Mouse (Mus musculus) neural tube, embryonic 11.5 days (tissue): ENCODE data around the gene Pigq. TPM values are rescaled to one million over a fixed set of nuclear protein-coding genes. Genes with fewer than 3 reads are reported as not detected.

ENCODE experiments used
- ATAC-seq: fragments of 200-750 bp; cut with Nextera tagmentation; 2 replicates; pipeline ENCODE4 v1.8.0; 2017; ENCODE audit warnings: moderate number of reproducible peaks, mild to moderate bottlenecking, moderate TSS enrichment, moderate library complexity; ENCODE audit not compliant: insufficient read depth, low FRiP score, low TSS enrichment
- DNase-seq: peaks from one replicate; pipeline ENCODE4 v3.0.0-alpha.2; 2015; ENCODE audit warnings: low spot score
- H3K27ac ChIP-seq: fragments of 300-500 bp; sonication (generic); 2 replicates; pipeline ENCODE4 v1.5.1; 2014; ENCODE audit warnings: low read depth, mild to moderate bottlenecking, low read length
- H3K27me3 ChIP-seq: fragments of 300-500 bp; sonication (generic); 2 replicates; pipeline ENCODE4 v1.6.1; 2014; ENCODE audit warnings: mild to moderate bottlenecking, low read length, mixed read lengths; ENCODE audit not compliant: control insufficient read depth, insufficient read depth
- H3K36me3 ChIP-seq: fragments of 300-500 bp; sonication (generic); 2 replicates; pipeline ENCODE4 v1.6.1; 2014; ENCODE audit warnings: mild to moderate bottlenecking, low read length, moderate library complexity, mixed read lengths; ENCODE audit not compliant: control insufficient read depth, insufficient read depth
- H3K4me1 ChIP-seq: fragments of 300-500 bp; sonication (generic); 2 replicates; pipeline ENCODE4 v1.6.1; 2014; ENCODE audit warnings: low read length, mixed read lengths; ENCODE audit not compliant: control insufficient read depth, insufficient read depth
- H3K4me2 ChIP-seq: fragments of 300-500 bp; sonication (generic); 2 replicates; pipeline ENCODE4 v1.6.1; 2014; ENCODE audit warnings: low read depth, mild to moderate bottlenecking, moderate library complexity
- H3K4me3 ChIP-seq: fragments of 300-500 bp; sonication (generic); 2 replicates; pipeline ENCODE4 v1.5.1; 2014; ENCODE audit warnings: low read depth, low read length
- H3K9ac ChIP-seq: fragments of 300-500 bp; sonication (generic); 2 replicates; pipeline ENCODE4 v1.6.1; 2014; ENCODE audit warnings: mild to moderate bottlenecking, low read length
- H3K9me3 ChIP-seq: fragments of 300-500 bp; sonication (generic); 2 replicates; pipeline ENCODE4 v1.6.1; 2016; ENCODE audit warnings: low read length; ENCODE audit not compliant: control insufficient read depth
- WGBS: fragments of 180-500 bp; shearing (Covaris S2); extraction: QIAGEN DNeasy Blood & Tissue Kit; methylation state at CpG from one replicate; pipeline ENCODE4 v1.1.7; 2014; 5-methylcytosine and 5-hydroxymethylcytosine counted together
- polyA plus RNA-seq: library from polyadenylated mRNA; unstranded; fragments of >200 nt; fragmentation: Nextera tagmentation; extraction: Ambion mirVana; gene quantifications from 2 replicates; pipeline ENCODE4 v1.2.1, GENCODE M21; 2014

The Pigq gene
- polyA plus RNA-seq, 1 experiment from 2014 or later = 60.9 TPM

- no peak overlapping the region for H3K27ac ChIP-seq
- 41% methylated on average over 4 of the region's 4 CpGs for WGBS
- no peak overlapping the region for H3K4me3 ChIP-seq
- DNase-seq (peak; percentile 33), ATAC-seq (no peak)
- peaks cover 9% of the 10 kb centered on the region; the same call in 1 of the 2 replicates for H3K36me3 ChIP-seq
- peaks cover 25% of the 10 kb centered on the region for H3K4me1 ChIP-seq
- H3K27me3 ChIP-seq = no peaks in the 10 kb centered on the region
- H3K4me2 ChIP-seq = no peak overlapping the region
- no peaks in the 10 kb centered on the region for H3K9me3 ChIP-seq
- no peak overlapping the region for H3K9ac ChIP-seq
Measured at GRCm38 (mm10) chr17:25879261-25879660, 65.5 kb downstream of the Pigq start.

GRCm38 (mm10) chr17:25878611-25879180 lies 66.0 kb downstream of the Pigq start:
- ATAC-seq (no peak), DNase-seq (no peak)
- Histone ChIP-seq H3K27ac (no peak overlapping the region), H3K4me2 (no peak overlapping the region), H3K9me3 (no peaks in the 10 kb centered on the region), H3K4me1 (peaks cover 29% of the 10 kb centered on the region), H3K36me3 (peaks cover 9% of the 10 kb centered on the region; the same call in 1 of the 2 replicates), H3K27me3 (no peaks in the 10 kb centered on the region), H3K4me3 (no peak overlapping the region), H3K9ac (no peak overlapping the region)
- WGBS = 84% methylated on average over 19 of the region's 19 CpGs

GRCm38 (mm10) chr17:25877741-25878610 lies 66.8 kb downstream of the Pigq start:
- no peak overlapping the region for H3K4me2 ChIP-seq
- H3K27me3 ChIP-seq = no peaks in the 10 kb centered on the region
- H3K9ac ChIP-seq = peak overlapping the region; percentile 5; the same call in 1 of the 2 replicates
- DNase-seq (no peak), ATAC-seq (no peak)
- peaks cover 29% of the 10 kb centered on the region for H3K4me1 ChIP-seq
- 93% methylated on average over 32 of the region's 32 CpGs for WGBS
- H3K4me3 ChIP-seq = no peak overlapping the region
- H3K27ac ChIP-seq = no peak overlapping the region
- peaks cover 7% of the 10 kb centered on the region; the same call in 1 of the 2 replicates for H3K36me3 ChIP-seq
- H3K9me3 ChIP-seq = no peaks in the 10 kb centered on the region

GRCm38 (mm10) chr17:25877025-25877424 lies 67.7 kb downstream of the Pigq start:
- H3K36me3 ChIP-seq = peaks cover 7% of the 10 kb centered on the region; the same call in 1 of the 2 replicates
- H3K9ac ChIP-seq = no peak overlapping the region
- no peak overlapping the region for H3K4me2 ChIP-seq
- no peaks in the 10 kb centered on the region for H3K27me3 ChIP-seq
- H3K4me1 ChIP-seq = peaks cover 29% of the 10 kb centered on the region
- no peak overlapping the region for H3K4me3 ChIP-seq
- H3K27ac ChIP-seq = no peak overlapping the region
- WGBS = 92% methylated on average over 3 of the region's 3 CpGs
- DNase-seq = no peak
- no peaks in the 10 kb centered on the region for H3K9me3 ChIP-seq
- ATAC-seq = no peak

Other genes with a start within 250 kb of the Pigq start
- 2.8 and 3.3 TPM in 2 replicates for gene Gng13, start 227.8 kb downstream of the Pigq start, polyA plus RNA-seq
- 20.3 and 22.5 TPM in 2 replicates for gene Chtf18, start 217.5 kb downstream of the Pigq start, polyA plus RNA-seq
- 21.5 and 22.9 TPM in 2 replicates for gene Rpusd1, start 217.3 kb downstream of the Pigq start, polyA plus RNA-seq
- gene Mslnl, start 208.9 kb downstream of the Pigq start, polyA plus RNA-seq = 0.13 TPM in 1 of 2 replicates, not detected in the other
- 0.42 TPM in 1 of 2 replicates, not detected in the other for gene Msln, start 190.6 kb downstream of the Pigq start, polyA plus RNA-seq
- 22.9 and 27.8 TPM in 2 replicates for gene Narfl, start 171.2 kb downstream of the Pigq start, polyA plus RNA-seq
- 74.6 and 77.3 TPM in 2 replicates for gene Haghl, start 159.3 kb downstream of the Pigq start, polyA plus RNA-seq
- 0.15 and 0.34 TPM in 2 replicates for gene Ccdc78, start 158.4 kb downstream of the Pigq start, polyA plus RNA-seq
- 65.7 and 66.6 TPM in 2 replicates for gene Fam173a, start 152.0 kb downstream of the Pigq start, polyA plus RNA-seq
- gene AC134908.4, start 149.3 kb downstream of the Pigq start, polyA plus RNA-seq = 0.78 TPM in 1 of 2 replicates, not detected in the other
- gene Metrn, start 147.8 kb downstream of the Pigq start, polyA plus RNA-seq = 29.4 and 38.8 TPM in 2 replicates
- 13.2 and 14.7 TPM in 2 replicates for gene Fbxl16, start 135.9 kb downstream of the Pigq start, polyA plus RNA-seq
- gene Wdr24, start 121.3 kb downstream of the Pigq start, polyA plus RNA-seq = 29.2 and 31.8 TPM in 2 replicates
- gene Jmjd8, start 116.1 kb downstream of the Pigq start, polyA plus RNA-seq = 52.1 and 55.6 TPM in 2 replicates
- gene Stub1, start 111.5 kb downstream of the Pigq start, polyA plus RNA-seq = 327 and 334 TPM in 2 replicates
- gene Rhbdl1, start 107.6 kb downstream of the Pigq start, polyA plus RNA-seq = 4.3 and 4.4 TPM in 2 replicates
- 1.2 and 2.9 TPM in 2 replicates for gene Gm20683, start 103.2 kb downstream of the Pigq start, polyA plus RNA-seq
- gene Rhot2, start 100.1 kb downstream of the Pigq start, polyA plus RNA-seq = 8.6 and 10.5 TPM in 2 replicates
- 17.8 and 20.3 TPM in 2 replicates for gene Wdr90, start 83.4 kb downstream of the Pigq start, polyA plus RNA-seq
- gene Mcrip2, start 76.2 kb downstream of the Pigq start, polyA plus RNA-seq = 8.2 and 8.7 TPM in 2 replicates
- gene Mettl26, start 69.9 kb downstream of the Pigq start, polyA plus RNA-seq = 57.8 and 58.8 TPM in 2 replicates
- 1.2 and 1.7 TPM in 2 replicates for gene Wfikkn1, start 64.1 kb downstream of the Pigq start, polyA plus RNA-seq
- gene Rab40c, start 25.2 kb downstream of the Pigq start, polyA plus RNA-seq = 23.6 and 25.9 TPM in 2 replicates
- 0.11 and 0.38 TPM in 2 replicates for gene Nhlrc4, start within 50 bp of the Pigq start, polyA plus RNA-seq
- not detected in 2 replicates for gene A930017K11Rik, start 7.6 kb upstream of the Pigq start, polyA plus RNA-seq
- 21.0 and 23.3 TPM in 2 replicates for gene Capn15, start 40.9 kb upstream of the Pigq start, polyA plus RNA-seq
- 24.4 and 24.8 TPM in 2 replicates for gene Rab11fip3, start 124.6 kb upstream of the Pigq start, polyA plus RNA-seq
- 16.5 and 22.9 TPM in 2 replicates for gene Decr2, start 145.4 kb upstream of the Pigq start, polyA plus RNA-seq
- gene Nme4, start 150.7 kb upstream of the Pigq start, polyA plus RNA-seq = 66.9 and 68.2 TPM in 2 replicates
- gene Tmem8, start 168.4 kb upstream of the Pigq start, polyA plus RNA-seq = 1.1 and 1.3 TPM in 2 replicates
- 240 and 252 TPM in 2 replicates for gene Mrpl28, start 178.6 kb upstream of the Pigq start, polyA plus RNA-seq
- 19.3 and 20.9 TPM in 2 replicates for gene Axin1, start 193.8 kb upstream of the Pigq start, polyA plus RNA-seq